Mouse (Mus musculus): ENCODE measurements around the gene Surf1. TPM values are rescaled to one million over a fixed set of nuclear protein-coding genes. Genes with fewer than 3 reads are reported as not detected.

The Surf1 gene
- total and polyA plus RNA-seq, 3 experiments = 52.1 to 74.8 TPM; not detected in 1

- TF ChIP-seq MAFK (IDR thresholded peaks at IDR 0.05; ENCODE audit: borderline replicate concordance, low read depth, low read length) (no peak), MAZ (IDR thresholded peaks at IDR 0.05; ENCODE audit: low read depth, low read length) (peak; percentile 85), ZC3H11A (IDR thresholded peaks at IDR 0.05; ENCODE audit: low read depth, low read length) (no peak), MXI1 (IDR thresholded peaks at IDR 0.05; ENCODE audit: low read depth, low read length) (peak; percentile 62), UBTF (IDR thresholded peaks at IDR 0.05; ENCODE audit: borderline replicate concordance, insufficient read depth, low read depth, low read length) (0 out of 2 replicates have a peak, but pooled peaks have one; percentile 75), RAD21 (IDR thresholded peaks at IDR 0.05; ENCODE audit: low read depth, low read length) (no peak)
Measured at GRCm38 (mm10) chr2:26933304-26934055, 17.1 kb upstream of the Surf1 start, which contains the start of the genes Surf4 and Stkld1 (continued).

GRCm38 (mm10) chr2:26932473-26933303 lies 16.4 kb upstream of the Surf1 start:
- peaks cover 5 to 38% of the 10 kb centered on the region in 2 experiments; a peak in 3 of 4 replicates for H3K36me3 ChIP-seq (ENCODE audit: control insufficient read depth in 1 of 2, insufficient read depth in 2 of 2, low read length in 2 of 2)
- peak overlapping the region; percentile 56 for H3K27ac ChIP-seq (ENCODE audit: control insufficient read depth, low read depth, low read length)
- H3K9ac ChIP-seq (ENCODE audit: control insufficient read depth, low read depth, low read length, poor library complexity, severe bottlenecking) = peak overlapping the region; percentile 94
- TF ChIP-seq UBTF (IDR thresholded peaks at IDR 0.05; ENCODE audit: borderline replicate concordance, insufficient read depth, low read depth, low read length) (no peak), NRF1 (IDR thresholded peaks at IDR 0.05; ENCODE audit: insufficient read depth, low read depth, low read length, poor library complexity, severe bottlenecking) (0 out of 2 replicates have a peak, but pooled peaks have one; percentile 16), TBP (IDR thresholded peaks at IDR 0.05; ENCODE audit: low read depth, low read length) (no peak), SIN3A (IDR thresholded peaks at IDR 0.05; ENCODE audit: low read length) (0 out of 2 replicates have a peak, but pooled peaks have one; percentile 54), MXI1 (IDR thresholded peaks at IDR 0.05; ENCODE audit: low read depth, low read length) (peak; percentile 37; the same call in 1 of the 2 replicates)
- DNase-seq (ENCODE audit: low read depth, low spot score) = peak; percentile 59
- H3K79me2 ChIP-seq (ENCODE audit: control insufficient read depth, insufficient read depth, low read length, poor library complexity) = peaks cover 53% of the 10 kb centered on the region
- no peaks in the 10 kb centered on the region for H3K9me3 ChIP-seq (replicated peaks; ENCODE audit: insufficient read depth, low read length)
- peaks cover 19 to 46% of the 10 kb centered on the region in 2 experiments for H3K4me1 ChIP-seq (ENCODE audit: control insufficient read depth in 1 of 2, insufficient read depth in 2 of 2, low read length in 2 of 2)
- no peaks in the 10 kb centered on the region for H3K27me3 ChIP-seq (ENCODE audit: control insufficient read depth in 1 of 2, insufficient read depth in 2 of 2, low read length in 2 of 2)
- peak overlapping the region; percentile 73 to 99 for H3K4me3 ChIP-seq (ENCODE audit: control insufficient read depth in 1 of 2, insufficient read depth in 1 of 2, low read depth in 2 of 2, low read length in 2 of 2)

- no peaks in the 10 kb centered on the region for H3K9me3 ChIP-seq (replicated peaks; ENCODE audit: insufficient read depth, low read length)
- H3K79me2 ChIP-seq (ENCODE audit: control insufficient read depth, insufficient read depth, low read length, poor library complexity) = peaks cover 57% of the 10 kb centered on the region
- TF ChIP-seq HCFC1 (IDR thresholded peaks at IDR 0.05; ENCODE audit: low read depth, low read length) (no peak), SMC3 (IDR thresholded peaks at IDR 0.05; ENCODE audit: low read depth, low read length) (peak; percentile 65), CTCF (IDR thresholded peaks at IDR 0.05 in 2 of 3, conservative IDR thresholded peaks at IDR 0.05 in 1 of 3; ENCODE audit: control insufficient read depth in 1 of 3, insufficient read depth in 1 of 3, low read depth in 2 of 3, low read length in 3 of 3, poor library complexity in 1 of 3, severe bottlenecking in 1 of 3) (peak; percentile 57 to 84 (median 78)), ZC3H11A (IDR thresholded peaks at IDR 0.05; ENCODE audit: low read depth, low read length) (0 out of 2 replicates have a peak, but pooled peaks have one; percentile 46), RAD21 (IDR thresholded peaks at IDR 0.05; ENCODE audit: low read depth, low read length) (peak; percentile 66), JUND (IDR thresholded peaks at IDR 0.05; ENCODE audit: low read depth, low read length) (peak; percentile 74; the same call in 1 of the 2 replicates), UBTF (IDR thresholded peaks at IDR 0.05; ENCODE audit: borderline replicate concordance, insufficient read depth, low read depth, low read length) (no peak), MAZ (IDR thresholded peaks at IDR 0.05; ENCODE audit: low read depth, low read length) (no peak), SIN3A (IDR thresholded peaks at IDR 0.05; ENCODE audit: low read length) (peak; percentile 53), TCF12 (IDR thresholded peaks at IDR 0.05; ENCODE audit: low read depth, low read length) (0 out of 2 replicates have a peak, but pooled peaks have one; percentile 9), E2F4 (IDR thresholded peaks at IDR 0.05; ENCODE audit: borderline replicate concordance, low read depth, low read length) (no peak)
- H3K36me3 ChIP-seq (ENCODE audit: control insufficient read depth in 1 of 2, insufficient read depth in 2 of 2, low read length in 2 of 2) = peaks cover 8 to 31% of the 10 kb centered on the region in 2 experiments; a peak in 3 of 4 replicates
- peak overlapping the region; percentile 11; the same call in 1 of the 2 replicates for H3K27ac ChIP-seq (ENCODE audit: control insufficient read depth, low read depth, low read length)
- no peaks in the 10 kb centered on the region for H3K27me3 ChIP-seq (ENCODE audit: control insufficient read depth in 1 of 2, insufficient read depth in 2 of 2, low read length in 2 of 2)
- H3K9ac ChIP-seq (ENCODE audit: control insufficient read depth, low read depth, low read length, poor library complexity, severe bottlenecking) = no peak overlapping the region
- H3K4me1 ChIP-seq (ENCODE audit: control insufficient read depth in 1 of 2, insufficient read depth in 2 of 2, low read length in 2 of 2) = peaks cover 14 to 38% of the 10 kb centered on the region in 2 experiments
- DNase-seq (ENCODE audit: low read depth, low spot score) = peak; percentile 88
- no peak overlapping the region for H3K4me3 ChIP-seq (ENCODE audit: control insufficient read depth in 1 of 2, insufficient read depth in 1 of 2, low read depth in 2 of 2, low read length in 2 of 2)
Measured at GRCm38 (mm10) chr2:26930390-26930789, 14.1 kb upstream of the Surf1 start.

Data from MEL (cell line).